Mouse (Mus musculus) forebrain, embryonic 14.5 days (tissue): Measurements from ENCODE around the gene Prpf40b. TPM values are rescaled to one million over a fixed set of nuclear protein-coding genes. Genes with fewer than 3 reads are reported as not detected.

Experiments
- ATAC-seq: fragments of 200-750 bp; cut with Nextera tagmentation; 2 replicates; pipeline ENCODE4 v1.8.0; 2017; ENCODE audit warnings: mild to moderate bottlenecking, moderate library complexity
- DNase-seq: peaks from one replicate; pipeline ENCODE4 v3.0.0-alpha.2; 2015; ENCODE audit warnings: low spot score
- H3K27ac ChIP-seq: fragments of 300-500 bp; sonication (generic); 2 replicates; pipeline ENCODE4 v1.5.1; 2014; ENCODE audit warnings: low read depth, mild to moderate bottlenecking, control low read depth, low read length, moderate library complexity
- H3K27me3 ChIP-seq: fragments of 300-500 bp; sonication (generic); replicated peaks from 2 replicates; pipeline ENCODE4 v1.6.1; 2014; ENCODE audit warnings: low read length, control low read depth, mixed read lengths; ENCODE audit not compliant: control insufficient read depth, insufficient read depth
- H3K36me3 ChIP-seq: fragments of 300-500 bp; sonication (generic); 2 replicates; pipeline ENCODE4 v1.6.1; 2014; ENCODE audit warnings: low read length, control low read depth; ENCODE audit not compliant: control insufficient read depth, insufficient read depth
- H3K4me1 ChIP-seq: fragments of 300-500 bp; sonication (generic); 2 replicates; pipeline ENCODE4 v1.6.1; 2014; ENCODE audit warnings: antibody characterized with exemption, low read length, control low read depth; ENCODE audit not compliant: control insufficient read depth, insufficient read depth
- H3K4me2 ChIP-seq: fragments of 300-500 bp; sonication (generic); 2 replicates; pipeline ENCODE4 v1.6.1; 2014; ENCODE audit warnings: mild to moderate bottlenecking, control low read depth, low read length
- H3K4me3 ChIP-seq: fragments of 300-500 bp; sonication (generic); 2 replicates; pipeline ENCODE4 v1.5.1; 2014; ENCODE audit warnings: low read depth, low read length, control low read depth
- H3K9ac ChIP-seq: fragments of 300-500 bp; sonication (generic); 2 replicates; pipeline ENCODE4 v1.6.1; 2014; ENCODE audit warnings: mild to moderate bottlenecking, low read length, control low read depth, moderate library complexity
- H3K9me3 ChIP-seq: fragments of 300-500 bp; sonication (generic); replicated peaks from 2 replicates; pipeline ENCODE4 v1.6.1; 2016; ENCODE audit warnings: low read length, control low read depth, mixed read lengths; ENCODE audit not compliant: control insufficient read depth
- WGBS: fragments of 180-500 bp; shearing (Covaris S2); extraction: QIAGEN DNeasy Blood & Tissue Kit; methylation state at CpG from one replicate; pipeline ENCODE4 v1.1.7; 2014; 5-methylcytosine and 5-hydroxymethylcytosine counted together
- polyA plus RNA-seq: library from polyadenylated mRNA; unstranded; fragments of >200 nt; fragmentation: Nextera tagmentation; extraction: Ambion mirVana; gene quantifications from 2 replicates; pipeline ENCODE4 v1.2.1, GENCODE M21; 2014

The Prpf40b gene
- polyA plus RNA-seq, 1 experiment from 2014 or later = 57.2 TPM

GRCm38 (mm10) chr15:99364921-99365320, 70.0 kb downstream of the Prpf40b start:
- 85% methylated on average over 8 of the region's 8 CpGs for WGBS
- H3K4me3 ChIP-seq = no peak overlapping the region
- no peak overlapping the region for H3K27ac ChIP-seq
- H3K9me3 ChIP-seq = no peaks in the 10 kb centered on the region
- H3K27me3 ChIP-seq = no peaks in the 10 kb centered on the region
- no peak overlapping the region for H3K9ac ChIP-seq
- no peak for ATAC-seq
- H3K4me2 ChIP-seq = no peak overlapping the region
- H3K36me3 ChIP-seq = no peaks in the 10 kb centered on the region
- H3K4me1 ChIP-seq = peaks cover 7% of the 10 kb centered on the region; the same call in 1 of the 2 replicates
- DNase-seq = no peak

Other genes with a start within 250 kb of the Prpf40b start
- gene Prph, start 239.9 kb upstream of the Prpf40b start, polyA plus RNA-seq = 0.84 and 1.0 TPM in 2 replicates
- gene Troap, start 220.5 kb upstream of the Prpf40b start, polyA plus RNA-seq = 11.0 and 13.6 TPM in 2 replicates
- not detected in 2 replicates for gene C1ql4, start 207.3 kb upstream of the Prpf40b start, polyA plus RNA-seq
- 0.14 and 0.36 TPM in 2 replicates for gene Dnajc22, start 201.9 kb upstream of the Prpf40b start, polyA plus RNA-seq
- gene Spats2, start 169.2 kb upstream of the Prpf40b start, polyA plus RNA-seq = 38.6 and 39.0 TPM in 2 replicates
- gene Kcnh3, start 70.2 kb upstream of the Prpf40b start, polyA plus RNA-seq = 3.3 and 3.6 TPM in 2 replicates
- gene Mcrs1, start 43.1 kb upstream of the Prpf40b start, polyA plus RNA-seq = 241 and 247 TPM in 2 replicates
- gene Fam186b, start 801 bp downstream of the Prpf40b start, polyA plus RNA-seq = 0.11 and 0.52 TPM in 2 replicates
- 3.9 and 5.6 TPM in 2 replicates for gene Fmnl3, start 75.4 kb downstream of the Prpf40b start, polyA plus RNA-seq
- 230 and 247 TPM in 2 replicates for gene Tmbim6, start 97.8 kb downstream of the Prpf40b start, polyA plus RNA-seq
- 9.1 and 12.4 TPM in 2 replicates for gene Nckap5l, start 162.7 kb downstream of the Prpf40b start, polyA plus RNA-seq
- 22.4 and 25.4 TPM in 2 replicates for gene Bcdin3d, start 179.6 kb downstream of the Prpf40b start, polyA plus RNA-seq
- 11.6 and 12.7 TPM in 2 replicates for gene Faim2, start 233.1 kb downstream of the Prpf40b start, polyA plus RNA-seq